Mouse (Mus musculus) heart, adult 9 months (tissue): ENCODE measurements around the gene Prpf3.
"Not testable (repeated sequence)": the region's sequence is repeated elsewhere in the genome, so short reads cannot be mapped to it uniquely, and the experiment has no call there.

Experiments used
- DNase-seq, 2 experiments: peaks; one replicate each; pipeline ENCODE4 v3.0.0; 2022; ENCODE audit warnings: low spot score in 2 of 2

Gene Prpf3

GRCm38 (mm10) chr3:95820046-95821010 is 35.4 kb downstream of the Prpf3 start:
- peak in 1 of 2 experiments; percentile 3 for DNase-seq

DNA sequence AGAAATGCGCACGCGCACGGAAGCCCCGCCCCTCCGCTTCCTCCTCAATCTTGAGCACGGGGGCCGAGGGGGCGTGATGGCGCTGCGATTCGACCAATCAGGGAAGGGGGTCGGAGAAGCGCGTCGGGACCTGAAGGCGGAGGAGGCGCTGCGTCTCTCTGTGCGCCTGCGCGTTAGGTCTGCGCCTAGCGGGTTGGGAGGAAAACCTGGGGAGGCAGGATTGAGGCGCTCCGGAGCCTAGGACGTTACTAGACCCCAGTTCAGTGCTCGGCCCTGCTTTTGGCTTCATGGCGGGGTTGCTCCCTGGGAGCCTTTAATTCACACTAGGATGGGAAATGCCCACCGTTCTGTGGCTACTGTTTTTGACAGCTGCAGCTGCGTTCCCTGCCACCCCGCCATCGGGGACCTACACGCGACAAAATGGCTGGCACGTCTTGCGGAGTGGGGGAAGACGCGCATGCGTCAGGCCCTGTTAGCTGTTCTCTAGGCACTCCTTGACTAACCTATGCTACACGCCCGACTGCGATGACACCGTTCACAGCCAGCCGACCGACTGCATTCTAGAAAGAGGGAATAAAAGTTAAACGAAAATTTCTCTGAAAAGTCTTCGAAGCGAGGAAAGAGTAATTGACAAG is 36.2 kb downstream of the Prpf3 start:
- DNase-seq, result peak; percentile 97 to 99

DNA sequence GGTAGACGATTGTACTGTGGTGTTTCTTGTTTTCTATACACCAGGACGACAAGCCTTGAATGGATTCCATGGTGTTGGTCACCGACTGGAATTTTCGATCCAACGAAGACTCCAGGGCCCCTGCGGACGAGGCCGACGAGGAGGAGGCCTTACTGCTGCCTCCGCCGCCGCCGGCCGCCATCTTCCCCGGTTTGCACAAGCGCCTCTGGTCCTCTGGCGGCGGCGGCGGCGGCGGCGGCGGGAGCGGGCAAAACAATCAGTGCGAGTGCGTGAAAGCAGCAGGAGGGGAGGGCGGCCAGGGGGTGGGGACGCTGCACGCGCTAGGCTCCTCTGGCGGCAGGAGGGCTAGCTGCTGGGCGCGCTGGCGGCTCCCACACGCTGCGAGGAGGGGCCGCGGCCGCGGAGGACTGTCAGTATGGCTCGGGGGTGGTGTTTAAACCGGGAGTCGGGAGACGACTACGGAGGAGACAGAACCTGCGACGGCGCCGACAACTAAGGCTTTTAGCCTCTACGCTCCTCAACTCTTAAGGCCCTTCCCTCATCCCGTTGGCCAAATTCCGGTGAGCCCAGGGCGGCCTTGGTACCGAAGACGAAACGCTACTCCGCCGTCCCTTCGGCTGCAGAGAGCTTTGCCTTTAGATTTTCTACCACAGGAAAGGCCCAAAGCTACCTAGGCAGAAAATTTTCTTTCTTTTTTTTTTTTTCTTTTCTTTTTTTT is 37.0 kb downstream of the Prpf3 start, which contains the start of gene Rprd2:
Gene Rprd2 (minus strand): TSS at position 293 of the 718 bp plus-strand sequence.
- DNase-seq, result peak; percentile 70 to 74

DNA sequence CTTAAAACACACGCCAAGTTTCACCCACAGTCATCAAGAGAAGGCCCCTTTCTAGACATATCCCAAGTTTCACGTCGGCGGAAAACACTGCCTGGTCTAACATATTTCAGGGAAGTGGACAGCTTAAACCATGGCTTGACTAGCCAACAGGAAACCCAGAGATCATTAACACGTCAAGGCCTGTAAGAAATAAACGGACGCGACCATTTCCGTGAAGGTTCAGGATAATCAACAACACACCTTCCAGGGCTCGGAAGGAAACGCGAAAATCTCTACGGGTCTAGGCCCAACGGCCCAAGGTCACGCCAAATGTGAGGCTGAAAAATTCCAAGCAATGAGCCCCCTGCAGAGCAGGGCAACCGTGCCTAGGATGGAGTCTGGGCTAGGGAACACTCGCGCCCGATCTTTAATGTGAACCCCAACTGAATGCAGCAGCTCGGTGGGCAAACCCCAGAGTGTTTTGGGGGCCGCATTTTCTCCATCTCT is 37.6 kb downstream of the Prpf3 start:
- DNase-seq, result peak; percentile 58 to 63

DNA sequence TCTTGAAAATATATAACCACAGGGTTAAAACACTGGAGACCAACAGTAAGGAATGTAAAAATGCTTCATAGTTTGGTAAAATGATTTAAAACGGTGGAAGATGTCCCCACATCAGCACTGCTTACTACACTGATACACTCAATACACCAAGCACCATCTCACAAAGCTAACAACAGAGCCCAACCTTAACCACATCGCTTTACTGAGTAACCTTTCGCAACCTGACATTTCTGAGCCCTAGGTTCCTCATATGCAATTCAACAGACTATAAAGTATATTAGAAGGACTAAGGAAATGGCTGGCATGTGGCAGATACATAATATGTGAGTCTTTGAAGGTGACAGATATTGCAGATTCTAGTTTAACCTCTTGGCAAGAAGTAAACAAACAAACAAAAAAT is 39.0 kb downstream of the Prpf3 start:
- no peak for DNase-seq

DNA sequence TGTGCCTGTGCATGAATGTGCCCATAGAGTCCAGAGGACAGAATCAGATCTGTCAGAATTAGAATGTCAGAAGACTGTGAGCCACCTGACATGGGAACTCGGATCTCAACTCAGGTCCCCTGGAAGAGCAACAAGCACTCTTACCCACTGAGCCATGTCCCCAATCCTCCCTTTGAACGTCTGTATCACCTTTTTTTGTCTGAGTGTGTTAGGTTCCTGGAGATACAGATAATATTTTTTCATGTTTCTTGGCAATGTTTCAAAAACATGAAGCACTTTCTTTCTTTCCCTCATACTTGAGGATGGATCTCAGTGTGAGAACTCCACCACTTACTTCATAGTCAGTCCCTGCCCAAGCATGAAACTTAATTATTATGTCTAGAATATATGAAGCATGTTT is 47.3 kb downstream of the Prpf3 start:
- DNase-seq, result no peak

- not testable (repeated sequence) for DNase-seq
Measured at GRCm38 (mm10) chr3:95807630-95808029, 48.1 kb downstream of the Prpf3 start.

DNA sequence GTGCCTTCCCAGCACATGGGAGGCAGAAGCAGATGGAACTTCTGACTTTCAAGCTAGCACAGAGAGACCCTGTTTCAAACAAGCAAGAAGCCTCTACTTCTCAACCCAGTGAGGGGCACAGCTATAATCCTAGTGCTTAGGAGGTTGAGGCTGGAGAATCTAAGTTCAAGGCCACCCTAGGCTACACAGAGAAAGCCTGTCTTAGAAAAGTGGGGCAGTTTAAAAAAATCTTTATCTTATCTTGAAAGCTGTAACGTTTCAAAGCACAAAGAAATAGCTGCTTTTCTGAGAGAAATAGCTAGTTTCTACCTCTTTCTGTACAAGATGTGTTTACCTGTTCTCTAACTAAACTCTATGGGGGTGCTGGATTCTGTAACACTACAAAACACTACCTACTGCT is 49.0 kb downstream of the Prpf3 start:
- no peak for DNase-seq

GRCm38 (mm10) chr3:95803851-95804250 is 51.8 kb downstream of the Prpf3 start:
- DNase-seq, result no peak

DNA sequence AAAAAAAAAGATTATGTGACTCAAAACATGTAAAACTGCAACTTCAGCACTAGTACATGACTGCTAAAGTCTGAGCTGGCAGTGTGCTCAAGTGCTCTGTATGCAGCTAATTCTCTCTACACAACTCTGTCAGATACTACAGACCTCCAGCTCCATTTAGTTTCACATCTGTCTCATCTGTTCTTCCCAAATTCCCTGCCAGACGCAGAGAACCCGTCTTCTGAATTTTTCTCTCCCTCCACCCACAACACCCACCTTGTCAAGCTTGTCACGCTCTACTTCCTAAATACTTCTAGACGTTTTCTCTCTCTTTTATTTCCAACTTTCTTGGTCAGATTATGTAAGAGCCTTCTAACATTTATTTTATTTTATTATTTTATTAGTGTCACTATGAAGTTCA is 56.9 kb downstream of the Prpf3 start:
- DNase-seq, result no peak

DNA sequence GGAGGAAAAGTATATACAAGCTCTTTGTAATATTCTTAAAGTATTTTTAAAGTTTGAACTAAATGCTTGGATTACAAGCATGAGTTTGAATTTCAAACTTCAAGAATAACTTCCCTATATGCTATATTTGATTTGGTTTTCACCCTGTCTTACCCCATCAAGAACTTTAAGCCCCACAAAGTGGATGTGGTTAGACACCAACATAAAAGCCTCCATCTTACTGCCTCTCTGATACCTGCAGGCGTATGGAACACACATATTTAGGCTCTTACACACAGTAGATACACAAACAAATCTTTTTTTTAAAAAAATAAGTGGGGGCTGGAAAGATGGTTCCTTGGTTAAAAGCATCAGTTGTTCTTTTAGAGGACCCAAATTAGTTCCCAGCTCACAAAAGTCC is 61.4 kb downstream of the Prpf3 start:
- no peak for DNase-seq

GRCm38 (mm10) chr3:95793662-95794061 is 62.0 kb downstream of the Prpf3 start:
- DNase-seq, result no peak

DNA sequence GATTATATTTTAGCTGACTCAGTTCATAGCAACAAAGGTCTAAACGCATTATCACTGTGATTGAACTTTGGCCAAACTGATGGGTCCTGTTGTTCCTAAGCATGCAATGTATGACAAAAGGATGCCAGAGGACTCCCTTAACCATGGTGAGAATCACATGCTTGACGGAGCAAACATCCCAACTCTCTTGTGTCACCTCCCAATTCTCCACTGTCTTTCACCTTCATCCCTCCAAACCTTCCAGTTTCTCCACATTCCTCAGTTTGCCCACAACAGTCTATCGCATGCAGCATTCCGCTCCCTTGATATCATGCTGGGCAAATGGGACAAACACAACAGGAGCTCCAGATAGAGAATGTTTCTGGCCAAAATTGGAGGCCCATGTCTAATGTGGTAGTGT is 70.2 kb downstream of the Prpf3 start:
- DNase-seq, result no peak
